Mouse (Mus musculus) left cerebral cortex, adult 9 months (tissue): ENCODE results near the gene Tmc4.
"Not testable (repeated sequence)": the region's sequence is repeated elsewhere in the genome, so short reads cannot be mapped to it uniquely, and the experiment has no call there.

Experiments
- DNase-seq, 2 experiments: peaks; one replicate each; pipeline ENCODE4 v3.0.0; 2022; ENCODE audit warnings: low spot score in 2 of 2

Tmc4 gene

DNA sequence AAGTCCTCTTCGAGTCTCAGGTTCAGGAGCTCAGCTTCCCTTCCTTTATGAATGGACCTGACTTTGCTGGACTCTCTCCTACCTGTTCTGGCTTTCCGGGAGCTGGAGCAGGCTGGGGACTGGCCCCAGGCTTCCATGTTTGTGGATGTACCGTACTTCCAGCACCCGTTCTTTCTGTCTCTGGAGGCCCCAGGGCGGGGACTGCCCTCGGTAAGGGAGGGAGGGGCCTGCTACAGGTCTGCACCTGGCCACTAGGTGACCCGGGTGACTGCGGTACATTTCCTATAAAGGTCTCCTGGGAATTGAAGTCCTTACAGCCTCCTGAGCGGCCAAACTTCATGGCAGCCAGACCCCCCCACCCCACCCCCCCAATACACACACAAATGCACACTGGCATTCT lies at the start of gene Tmc4:
Tmc4 (minus strand) TSS at position 212 of the 400 bp plus-strand sequence.
- DNase-seq: no peak

DNA sequence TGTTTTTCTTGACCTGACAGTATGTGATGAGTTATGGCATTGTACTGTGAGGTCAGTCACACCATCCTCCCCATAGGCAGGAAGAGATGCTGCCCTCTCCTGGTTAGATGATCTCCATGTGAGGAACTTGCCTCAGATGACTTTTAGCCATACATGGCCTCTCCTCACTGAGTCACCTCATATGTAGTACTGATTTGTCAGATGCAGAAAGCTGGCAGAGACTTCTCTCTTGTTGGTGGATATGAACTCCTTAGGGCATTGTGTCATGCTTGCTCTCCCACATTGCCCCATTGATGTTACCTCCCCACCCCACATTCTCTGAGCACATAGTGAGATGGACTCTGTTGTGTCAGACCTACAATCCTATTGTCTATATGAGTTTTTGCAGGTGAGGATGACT lies 48.1 kb upstream of the Tmc4 start:
- DNase-seq: not testable (repeated sequence)

DNA sequence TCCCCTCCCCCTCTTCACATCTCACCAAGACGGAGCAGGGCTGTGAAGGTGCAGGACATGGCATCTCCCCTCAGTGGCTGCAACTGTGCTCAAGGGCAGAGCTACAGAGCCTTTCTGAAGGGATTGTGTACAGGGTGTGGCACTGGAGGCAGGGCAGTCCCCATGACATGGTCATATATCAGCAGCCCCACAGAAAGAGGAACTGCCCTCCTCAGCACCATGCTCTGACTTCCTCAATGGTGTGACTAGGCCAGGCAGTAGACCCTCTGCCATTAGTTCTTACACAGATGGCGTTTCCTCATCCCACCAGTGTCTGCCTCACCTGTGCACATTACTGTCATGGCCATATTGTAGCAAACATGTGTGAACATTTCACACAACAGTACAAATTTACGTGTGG lies 42.9 kb upstream of the Tmc4 start, which contains the start of gene Pirb:
Pirb (minus strand) TSS at position 124 of the 400 bp plus-strand sequence.
- DNase-seq: not testable (repeated sequence)

- DNase-seq: peak in 1 of 2 experiments; percentile 1
These were observed 37.9 kb upstream of the Tmc4 start for GRCm38 (mm10) chr7:3715249-3715648.

GRCm38 (mm10) chr7:3712264-3712942 lies 35.0 kb upstream of the Tmc4 start:
- no peak for DNase-seq

DNA sequence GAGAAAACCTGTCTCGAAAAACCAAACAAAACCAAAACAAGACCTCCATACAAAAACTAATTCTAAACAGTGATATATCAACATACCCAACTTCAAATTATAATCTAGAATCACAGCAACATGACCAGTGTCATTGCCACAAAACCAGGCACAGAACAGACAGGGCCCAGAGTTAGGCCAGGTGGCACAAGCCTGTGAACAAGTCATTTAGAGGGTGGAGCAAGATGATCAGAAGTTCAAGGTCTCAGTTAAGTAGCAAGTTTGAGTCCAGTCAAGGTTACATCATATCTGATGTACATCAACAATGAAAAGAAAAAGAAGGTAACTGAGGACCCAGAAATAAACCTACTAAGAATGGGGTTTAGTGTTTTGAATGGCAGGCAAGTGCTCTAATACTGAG lies 31.6 kb upstream of the Tmc4 start:
- no peak for DNase-seq

DNA sequence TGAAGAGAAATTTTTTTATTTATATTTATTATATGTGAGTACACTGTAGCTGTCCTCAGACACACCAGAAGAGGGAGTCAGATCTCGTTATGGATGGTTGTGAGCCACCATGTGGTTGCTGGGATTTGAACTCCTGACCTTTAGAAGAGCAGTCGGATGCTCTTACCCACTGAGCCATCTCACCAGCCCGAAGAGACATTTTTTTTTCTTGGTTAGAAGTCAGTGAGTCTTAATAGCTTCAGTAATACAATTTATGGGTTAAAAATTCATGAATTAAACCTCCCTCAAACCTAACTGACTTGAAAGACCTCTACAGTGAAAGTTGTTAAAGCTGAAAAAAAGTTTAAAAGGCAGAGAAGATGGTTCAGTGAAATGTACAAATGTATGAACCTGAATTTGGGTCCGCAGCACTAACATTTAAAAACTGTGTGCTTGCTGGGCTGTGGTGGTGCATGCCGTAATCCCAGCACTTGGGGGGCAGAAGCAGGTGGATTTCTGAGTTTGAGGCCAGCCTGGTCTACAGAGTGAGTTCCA lies 31.2 kb upstream of the Tmc4 start:
- DNase-seq: not testable (repeated sequence)

DNA sequence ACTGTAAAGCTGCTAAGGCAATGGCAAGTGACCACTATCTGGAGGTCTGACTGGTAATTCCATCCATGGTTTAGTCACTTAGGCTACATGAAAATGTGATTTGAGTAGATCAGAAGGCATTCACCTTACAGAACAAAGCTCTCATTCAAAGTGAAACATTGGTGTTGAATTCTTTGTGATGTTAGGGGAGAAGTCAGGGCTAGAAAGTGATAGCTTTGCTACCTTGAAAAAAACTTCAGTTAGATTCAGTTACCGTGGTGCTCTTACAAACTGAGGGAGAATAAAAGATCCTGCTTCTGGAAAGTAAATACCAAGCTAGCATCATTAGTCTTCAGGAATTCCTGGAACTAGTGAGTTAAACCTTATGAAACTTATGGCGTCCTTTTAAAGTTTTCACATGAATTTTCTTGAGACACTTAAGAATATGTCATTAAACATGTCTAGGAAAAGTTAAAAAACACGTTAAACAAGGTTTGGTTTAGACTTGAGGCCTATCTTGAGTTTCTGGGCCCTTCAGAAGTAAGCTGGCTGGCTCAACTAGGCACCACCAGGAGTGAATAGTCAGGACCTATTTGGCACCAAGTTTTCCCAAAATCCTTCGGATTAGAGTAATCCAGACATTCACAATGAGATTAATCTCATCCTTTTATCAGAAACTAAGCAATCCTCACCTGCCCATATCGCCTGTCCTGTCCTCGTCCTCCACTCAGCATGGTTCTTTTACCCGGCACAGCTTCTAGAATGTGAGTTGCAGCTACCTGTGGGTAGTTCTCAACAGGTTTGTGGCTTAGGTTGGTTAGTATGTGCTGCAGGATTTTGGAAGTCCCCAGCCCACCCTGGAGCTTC lies 30.4 kb upstream of the Tmc4 start:
- no peak for DNase-seq

- peak in 1 of 2 experiments; percentile 21 for DNase-seq
These were observed 29.7 kb upstream of the Tmc4 start for GRCm38 (mm10) chr7:3707027-3707426.

GRCm38 (mm10) chr7:3706343-3706934 lies 29.1 kb upstream of the Tmc4 start:
- no peak for DNase-seq

- no peak for DNase-seq
These were observed 28.6 kb upstream of the Tmc4 start for GRCm38 (mm10) chr7:3705911-3706310.

DNA sequence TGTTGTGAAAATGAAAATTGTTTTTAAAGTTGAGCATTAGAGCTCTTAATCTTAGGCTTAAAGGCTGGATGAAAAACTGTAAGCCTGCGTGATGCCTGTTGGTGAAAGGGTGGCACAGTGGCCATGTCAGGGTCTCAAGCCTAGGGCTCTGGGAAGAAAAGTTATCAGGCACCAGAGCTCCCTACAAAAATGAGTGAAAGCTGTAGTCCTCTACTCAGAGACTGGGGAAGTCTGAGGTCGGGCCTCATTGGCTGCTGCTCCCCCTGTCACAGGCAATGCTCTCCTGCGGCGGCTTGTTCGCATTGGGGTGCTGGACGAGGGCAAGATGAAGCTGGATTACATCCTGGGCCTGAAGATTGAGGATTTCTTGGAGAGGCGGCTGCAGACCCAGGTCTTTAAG lies 28.1 kb upstream of the Tmc4 start:
- not testable (repeated sequence) for DNase-seq

DNA sequence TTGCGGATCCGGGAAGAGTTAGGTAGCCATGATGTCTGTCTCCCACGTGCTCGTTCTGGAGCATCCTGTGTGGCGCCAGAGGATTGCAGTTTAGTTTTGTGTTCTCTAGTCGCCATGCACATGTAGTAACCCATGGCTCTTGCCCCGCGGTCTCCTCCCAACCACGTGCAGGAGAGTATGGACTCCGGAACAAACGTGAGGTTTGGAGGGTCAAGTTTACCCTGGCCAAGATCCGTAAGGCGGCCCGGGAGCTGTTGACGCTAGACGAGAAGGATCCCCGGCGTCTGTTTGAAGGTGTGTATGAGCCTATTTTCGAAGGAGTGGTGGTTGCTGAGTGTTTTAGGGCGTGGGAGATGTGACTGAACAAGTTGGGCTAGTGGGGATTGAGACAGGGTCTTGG lies 27.1 kb upstream of the Tmc4 start:
- DNase-seq: no peak

GRCm38 (mm10) chr7:3703879-3704441 lies 26.6 kb upstream of the Tmc4 start, which contains the start of gene Rps9:
Rps9 (plus strand) TSS chr7:3703993.
- DNase-seq: peak; percentile 93 to 98

DNA sequence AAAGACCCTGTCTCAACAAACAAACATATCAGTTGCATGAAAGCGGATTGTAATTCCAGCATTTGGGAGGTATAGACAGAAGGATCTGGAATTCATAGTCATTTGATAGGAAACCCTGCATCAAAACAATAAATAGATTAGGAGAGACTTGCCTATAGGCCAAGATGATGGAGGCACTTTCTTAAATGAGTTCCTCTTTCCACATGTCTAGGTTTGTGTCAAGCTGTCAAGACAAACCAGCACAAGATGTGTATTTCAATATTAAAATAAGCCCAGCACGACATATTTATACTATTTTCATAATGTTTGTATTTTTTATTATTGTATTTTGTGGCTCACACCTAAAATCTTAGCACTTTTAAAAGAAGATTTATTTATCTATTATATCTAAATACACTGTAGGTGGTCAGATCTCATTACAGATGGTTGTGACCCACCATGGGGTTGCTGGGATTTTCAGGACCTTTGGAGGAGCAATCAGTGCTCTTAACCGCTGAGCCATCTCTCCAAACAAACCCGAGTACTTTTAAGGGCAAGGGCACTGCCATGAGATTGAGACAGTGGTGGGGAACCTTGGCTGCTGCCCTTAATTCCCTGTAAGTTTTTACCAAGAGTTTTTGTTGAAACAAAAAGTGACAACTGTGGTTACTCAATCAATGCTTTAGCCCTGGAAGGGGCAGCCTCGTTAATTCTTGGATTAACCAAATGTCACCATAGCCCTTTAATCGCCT lies 26.0 kb upstream of the Tmc4 start:
- DNase-seq: no peak

DNA sequence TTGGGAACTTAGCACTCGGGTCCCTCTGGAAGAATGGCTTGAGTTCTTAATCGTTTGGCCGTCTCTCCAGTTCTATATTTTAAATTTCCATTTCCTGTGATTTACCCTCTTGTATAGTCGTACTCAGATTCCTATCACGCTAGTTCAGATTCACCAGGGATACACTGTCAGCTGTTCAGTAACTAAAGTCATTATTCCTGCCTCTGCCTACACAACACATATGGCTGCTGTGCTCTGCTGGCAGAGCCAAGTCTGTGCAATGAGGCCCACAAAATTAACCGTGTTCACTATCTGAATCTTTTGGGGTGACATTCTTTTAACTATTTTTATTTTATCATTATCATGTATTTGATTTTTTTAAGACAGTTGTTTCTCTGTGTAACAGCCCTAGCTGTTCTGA lies 21.1 kb upstream of the Tmc4 start:
- DNase-seq: no peak

- not testable (repeated sequence) for DNase-seq
These were observed 17.6 kb upstream of the Tmc4 start for GRCm38 (mm10) chr7:3694949-3695305.

- peak in 1 of 2 experiments; percentile 54 for DNase-seq
These were observed 17.0 kb upstream of the Tmc4 start for GRCm38 (mm10) chr7:3694076-3694948.

DNA sequence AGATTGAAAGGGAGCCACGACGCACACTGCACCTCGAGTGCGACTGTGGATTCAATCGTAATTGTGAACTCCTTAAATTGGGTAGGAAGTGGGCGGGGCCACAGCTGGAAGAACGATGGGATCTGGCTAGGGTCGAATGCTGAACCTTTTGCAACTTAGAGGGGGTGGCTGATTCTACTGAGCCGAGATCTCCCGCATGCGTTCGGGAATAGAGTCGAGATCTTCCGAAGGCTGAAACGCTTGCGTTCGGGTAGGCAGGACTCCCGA lies 16.4 kb upstream of the Tmc4 start:
- DNase-seq: no peak

DNA sequence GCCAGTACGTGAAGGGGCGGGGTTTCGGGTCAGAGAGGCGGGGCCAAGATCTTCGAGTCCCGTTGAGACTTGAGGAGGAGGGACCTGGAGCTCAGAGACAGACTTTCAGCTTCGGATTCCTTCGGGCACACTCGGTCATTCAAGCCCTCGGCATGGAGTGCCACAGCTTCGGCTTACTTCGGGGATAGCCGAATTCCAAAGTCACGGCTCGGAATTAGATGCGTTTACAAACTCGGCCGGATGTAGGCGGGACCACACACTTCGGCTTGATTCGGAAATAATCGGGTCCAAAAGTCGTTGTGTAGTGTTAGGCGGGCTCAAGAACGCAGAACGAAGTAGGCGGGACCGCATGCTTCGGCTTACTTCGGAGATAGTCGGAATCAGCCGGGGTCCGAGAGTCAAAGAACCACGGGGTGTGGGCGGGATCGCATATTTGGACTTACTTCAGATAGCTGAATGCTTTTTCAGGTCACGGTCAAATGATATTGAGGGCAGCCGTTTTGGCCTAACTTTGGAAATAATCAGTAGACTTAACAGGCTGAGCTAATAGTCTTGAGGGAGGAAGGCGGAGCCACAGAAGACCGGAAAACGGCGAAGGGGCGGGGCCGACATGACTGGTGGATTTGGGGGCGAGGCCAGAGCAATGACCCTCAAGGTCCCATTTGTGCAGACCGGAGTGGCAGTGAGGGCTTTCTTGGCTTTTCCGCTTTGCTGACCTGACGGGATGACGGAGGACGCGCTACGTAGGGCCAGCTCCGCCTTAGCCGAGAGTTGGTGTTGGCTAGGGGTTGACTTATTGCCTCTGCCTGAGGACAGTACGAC lies 15.8 kb upstream of the Tmc4 start, which contains the start of gene Mboat7:
Mboat7 (minus strand) TSS at position 537 of the 822 bp plus-strand sequence.
- DNase-seq: peak; percentile 98 to 99
